Mouse (Mus musculus) ES-Bruce4 (cell line): ENCODE data around the gene Adamtsl4.

Experiments used
- CTCF ChIP-seq: IDR thresholded peaks from one replicate; pipeline ENCODE4 v1.8.1; 2011; ENCODE audit warnings: low read depth, low read length
- EP300 ChIP-seq: IDR thresholded peaks from 2 replicates; pipeline ENCODE4 v1.6.1; 2011; ENCODE audit warnings: low read depth, low read length; ENCODE audit not compliant: insufficient read depth
- POLR2A ChIP-seq: IDR thresholded peaks from one replicate; pipeline ENCODE4 v1.8.1; 2011; ENCODE audit warnings: low read length; ENCODE audit not compliant: insufficient read depth

GRCm38 (mm10) chr3:95652871-95653270, 34.8 kb downstream of the Adamtsl4 start:
- no peak for TF ChIP-seq CTCF
- TF ChIP-seq EP300 = peak; percentile 100
- TF ChIP-seq POLR2A = no peak
